In the genomic region with DNA sequence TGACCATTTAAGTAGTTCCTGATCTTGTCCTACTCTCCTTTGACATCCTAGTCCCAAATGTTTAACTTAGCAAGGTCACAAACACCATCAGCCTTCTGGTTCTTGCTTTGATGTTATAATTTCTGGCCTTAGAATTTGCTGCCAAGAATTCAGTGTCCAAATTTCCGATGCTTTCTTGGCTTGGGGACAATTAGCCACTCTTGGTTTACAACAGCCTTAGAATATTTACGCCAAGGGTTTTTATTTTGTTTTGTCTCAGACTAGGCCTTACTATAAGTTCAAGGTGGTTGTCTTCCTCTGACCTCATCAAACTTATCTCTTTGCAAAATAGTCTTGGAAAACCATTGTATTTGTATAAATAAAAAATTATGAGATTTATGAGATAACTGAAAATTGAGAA, we compare ENCODE assay signal across 36 mouse cellular contexts.
"Had no signal": no experiment of that assay in that cellular context is flagged by ENCODE, and none has a peak within 500 bp of the region (broad histone marks: within the 10 kb centered on the region; RNA-seq: fewer than 3 reads in every experiment).

No protein-coding gene starts in this region.

- H3K9ac ChIP-seq: heart, embryonic 12.5 days; heart, embryonic 13.5 days; heart, embryonic 15.5 days; hindbrain, embryonic 12.5 days; hindbrain, embryonic 13.5 days; hindbrain, embryonic 14.5 days; hindbrain, embryonic 15.5 days; intestine, embryonic 15.5 days; kidney, embryonic 15.5 days had no signal

- H3K4me3 ChIP-seq: heart, adult 2 months; heart, embryonic 10.5 days; heart, embryonic 12.5 days; heart, embryonic 13.5 days; heart, embryonic 15.5 days; hindbrain, embryonic 10.5 days; hindbrain, embryonic 12.5 days; hindbrain, embryonic 13.5 days; hindbrain, embryonic 15.5 days; intestine, embryonic 15.5 days; kidney, embryonic 15.5 days; layer of hippocampus, adult 2 months had no signal

- H3K36me3 ChIP-seq: heart, embryonic 10.5 days; heart, embryonic 12.5 days; heart, embryonic 13.5 days; heart, embryonic 15.5 days; hindbrain, embryonic 10.5 days; hindbrain, embryonic 12.5 days; hindbrain, embryonic 13.5 days; hindbrain, embryonic 15.5 days; intestine, embryonic 15.5 days; kidney, embryonic 15.5 days had no signal

- H3K4me1 ChIP-seq: heart, embryonic 10.5 days; heart, embryonic 12.5 days; heart, embryonic 15.5 days; hindbrain, embryonic 10.5 days; hindbrain, embryonic 12.5 days; hindbrain, embryonic 13.5 days; hindbrain, embryonic 15.5 days; intestine, embryonic 15.5 days; kidney, embryonic 15.5 days had no signal

- H3K27ac ChIP-seq: heart, adult 2 months; heart, embryonic 10.5 days; heart, embryonic 13.5 days; heart, embryonic 15.5 days; hindbrain, embryonic 10.5 days; hindbrain, embryonic 12.5 days; hindbrain, embryonic 13.5 days; hindbrain, embryonic 14.5 days; hindbrain, embryonic 15.5 days; hindbrain, postnatal 0 days; intestine, embryonic 15.5 days; kidney, embryonic 15.5 days; kidney, postnatal 0 days; layer of hippocampus, adult 2 months had no signal

- H3K4me2 ChIP-seq: heart, embryonic 11.5 days; heart, embryonic 12.5 days; heart, embryonic 13.5 days; heart, embryonic 15.5 days; hindbrain, embryonic 12.5 days; hindbrain, embryonic 13.5 days; hindbrain, embryonic 14.5 days; hindbrain, embryonic 15.5 days; intestine, embryonic 15.5 days; kidney, embryonic 15.5 days had no signal

- H3K9me3 ChIP-seq: heart, embryonic 10.5 days; heart, embryonic 12.5 days; heart, embryonic 13.5 days; heart, embryonic 15.5 days; hindbrain, embryonic 10.5 days; hindbrain, embryonic 12.5 days; hindbrain, embryonic 13.5 days; hindbrain, embryonic 15.5 days; intestine, embryonic 15.5 days; kidney, embryonic 15.5 days had no signal

- H3K27me3 ChIP-seq: heart, embryonic 12.5 days; heart, embryonic 13.5 days; heart, embryonic 15.5 days; hindbrain, embryonic 12.5 days; hindbrain, embryonic 13.5 days; hindbrain, embryonic 15.5 days; intestine, embryonic 15.5 days; kidney, embryonic 15.5 days had no signal

- DNase-seq: heart, adult 18-20 months; heart, adult 2 months; heart, postnatal 10 days; heart, postnatal 14 days; heart, postnatal 36 days; heart, postnatal 4 days; kidney, adult 11 months; kidney, adult 18-20 months; kidney, adult 2 months; kidney, adult 8-10 months; kidney, adult 9 months; kidney, postnatal 10 days; kidney, postnatal 14 days; kidney, postnatal 25 days; kidney, postnatal 36 days; kidney, postnatal 4 days; layer of hippocampus, adult 9-11 months had no signal

- ATAC-seq: hindbrain, embryonic 16.5 days; hindbrain, postnatal 0 days; inflammation-experienced regulatory T-cells, adult 6 months; intestine, embryonic 15.5 days; intestine, embryonic 16.5 days; intestine, postnatal 0 days had no signal
